Mouse (Mus musculus): ENCODE data around the gene Trip13. TPM values are rescaled to one million over a fixed set of nuclear protein-coding genes. Genes with fewer than 3 reads are reported as not detected.

Gene Trip13
- 0.10 and 0.17 TPM in 2 replicates for polyA plus RNA-seq (2012; rRNA removed)

GRCm38 (mm10) chr13:73937321-73938176 lies at the start of gene Trip13, which contains the start of gene Brd9:
TSS of gene Trip13 (minus strand) at chr13:73937784.
TSS of gene Brd9 (plus strand) at chr13:73937811.

GRCm38 (mm10) chr13:73963551-73963950 lies 26.0 kb upstream of the Trip13 start, which contains the start of gene Zdhhc11:
TSS of gene Zdhhc11 (plus strand) at chr13:73963851.

Other genes with a start within 250 kb of the Trip13 start
- gene Slc6a19, start 232.9 kb downstream of the Trip13 start, polyA plus RNA-seq (2012; rRNA removed), result 6.0 and 6.3 TPM in 2 replicates
- gene Slc12a7, start 204.7 kb downstream of the Trip13 start, polyA plus RNA-seq (2012; rRNA removed), result 51.1 and 53.5 TPM in 2 replicates
- 5.7 and 6.8 TPM in 2 replicates for gene Nkd2, start 90.2 kb downstream of the Trip13 start, polyA plus RNA-seq (2012; rRNA removed)
- gene Brd9, start within 50 bp of the Trip13 start, polyA plus RNA-seq (2012; rRNA removed), result 7.0 and 9.0 TPM in 2 replicates
- gene Zdhhc11, start 26.1 kb upstream of the Trip13 start, polyA plus RNA-seq (2012; rRNA removed), result not detected in 2 replicates
- gene Tppp, start 71.6 kb upstream of the Trip13 start, polyA plus RNA-seq (2012; rRNA removed), result 2.4 and 3.3 TPM in 2 replicates
- 0.46 and 0.81 TPM in 2 replicates for gene Cep72, start 124.5 kb upstream of the Trip13 start, polyA plus RNA-seq (2012; rRNA removed)
- gene Slc9a3, start 183.7 kb upstream of the Trip13 start, polyA plus RNA-seq (2012; rRNA removed), result 7.8 and 9.1 TPM in 2 replicates

All from stomach, adult 2 months (tissue).